Mouse (Mus musculus): Measurements from ENCODE around the gene Cflar.

- TF ChIP-seq HCFC1 (IDR thresholded peaks at IDR 0.05; ENCODE audit: borderline replicate concordance, insufficient read depth, low read length) (no peak), MAFK (IDR thresholded peaks at IDR 0.05; ENCODE audit: insufficient read depth, low read depth, low read length) (no peak)
Measured at GRCm38 (mm10) chr1:58698781-58699180, 12.5 kb upstream of the Cflar start.

Measured in ES-E14 (cell line).